Comparison of ENCODE assay signal across 8 mouse cellular contexts in the genomic region with DNA sequence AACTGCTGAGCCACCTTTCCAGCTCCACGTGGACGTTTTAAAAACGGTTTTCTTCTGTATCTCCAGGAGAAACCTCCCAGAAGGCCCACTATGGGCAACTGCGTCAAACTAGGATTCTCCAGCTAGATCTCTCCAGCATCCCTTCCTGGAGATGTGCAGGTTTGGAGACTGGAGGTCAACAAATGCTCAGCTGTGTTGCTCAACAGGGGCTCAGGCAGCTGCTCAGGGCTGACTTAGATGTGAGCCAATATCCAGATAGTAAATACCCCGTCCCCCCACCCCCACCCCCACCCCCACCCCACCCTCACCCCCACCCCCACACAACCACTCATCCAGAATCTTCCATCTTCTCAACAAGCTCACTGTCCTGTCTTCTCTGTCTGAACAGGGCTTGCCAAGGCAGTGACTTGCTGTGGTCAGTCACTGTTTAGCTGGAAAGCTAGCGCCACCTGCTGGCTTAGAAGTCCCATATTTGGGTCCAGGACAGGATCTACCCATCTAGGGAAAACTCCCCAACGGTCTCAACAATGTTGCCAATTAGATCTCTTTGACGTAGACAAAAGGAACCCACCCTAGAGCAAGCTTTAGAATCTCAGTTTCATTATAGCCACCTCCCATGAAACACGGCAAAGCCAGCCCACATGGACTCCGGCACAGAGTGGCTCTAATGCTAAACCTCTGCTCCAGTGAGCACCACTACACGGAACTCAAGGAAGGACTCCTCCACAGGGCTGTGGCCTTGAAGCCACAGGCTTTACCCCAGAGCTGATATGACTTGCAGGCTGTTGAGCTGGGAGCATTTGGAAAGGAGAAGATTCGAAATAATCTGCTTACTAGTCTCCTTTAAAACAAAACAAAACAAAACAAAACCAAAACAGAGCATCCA.
A peak's percentile ranks its signal among the peaks of the same experiment; 100 is the strongest.
DNase-seq lines count a peak whose midpoint lies in the region; ATAC-seq and TF ChIP-seq lines count a peak whose summit lies in the region.

No protein-coding gene starts in this region.

- TF ChIP-seq CTCF in intestine, postnatal 0 days (IDR thresholded peaks at IDR 0.05; ENCODE audit: low read depth): peak; percentile 94
- TF ChIP-seq CTCF in stomach, postnatal 0 days (IDR thresholded peaks at IDR 0.05; ENCODE audit: low read depth): peak; percentile 94

- no peak overlapping the region for H3K4me2 ChIP-seq in intestine, postnatal 0 days (replicated peaks; ENCODE audit: low read depth)
- H3K4me2 ChIP-seq in stomach, postnatal 0 days (replicated peaks; ENCODE audit: low read depth): no peak overlapping the region

- no peak overlapping the region for H3K9ac ChIP-seq in intestine, postnatal 0 days (ENCODE audit: low read depth, low read length)
- H3K9ac ChIP-seq in stomach, postnatal 0 days (ENCODE audit: low read length): no peak overlapping the region

- no peaks in the 10 kb centered on the region for H3K27me3 ChIP-seq in intestine, postnatal 0 days (replicated peaks; ENCODE audit: control insufficient read depth, insufficient read depth, low read length)
- no peaks in the 10 kb centered on the region for H3K27me3 ChIP-seq in stomach, postnatal 0 days (ENCODE audit: control insufficient read depth, insufficient read depth, low read length)

- H3K4me3 ChIP-seq in intestine, postnatal 0 days (ENCODE audit: low read depth, low read length): no peak overlapping the region
- no peak overlapping the region for H3K4me3 ChIP-seq in stomach, postnatal 0 days (ENCODE audit: low read depth, low read length)

- ATAC-seq in CD4-positive, CD25-positive, alpha-beta regulatory T cell, adult 4 months: no peak
- 0 out of 2 replicates have a peak, but pooled peaks have one; percentile 33 for ATAC-seq in intestine, postnatal 0 days
- peak; percentile 78 for ATAC-seq in stomach, postnatal 0 days (ENCODE audit: low FRiP score, low TSS enrichment)

- DNase-seq in CD4-positive, CD25-positive, alpha-beta regulatory T cell, adult 2 months (ENCODE audit: low read depth, low spot score): peak; percentile 75
- DNase-seq in embryo, embryonic 10 days (ENCODE audit: low spot score): peak; percentile 95
- DNase-seq in gastrocnemius, postnatal 25 days: peak; percentile 54
- peak; percentile 77 to 82 for DNase-seq in left cerebral cortex, postnatal 36 days (ENCODE audit: low spot score in 2 of 2)
- DNase-seq in natural killer cell, adult 2 months (ENCODE audit: low spot score in 2 of 2): peak; percentile 13 to 20
- DNase-seq in stomach, postnatal 0 days (ENCODE audit: low spot score): peak; percentile 79

- TF ChIP-seq EP300 in stomach, postnatal 0 days (optimal IDR thresholded peaks at IDR 0.05): no peak

- WGBS in intestine, postnatal 0 days: 53% methylated on average over 12 of the region's 12 CpGs
- 44% methylated on average over 12 of the region's 12 CpGs for WGBS in stomach, postnatal 0 days

- intact Hi-C loops in left cerebral cortex, postnatal 36 days (cut with DNase I): loop anchor here (2.0 to 10.0 kb wide), 4 partner anchors 443 to 841 kb away; no protein-coding TSS in a partner anchor

- no peaks in the 10 kb centered on the region for H3K9me3 ChIP-seq in intestine, postnatal 0 days (ENCODE audit: control insufficient read depth)
- H3K9me3 ChIP-seq in stomach, postnatal 0 days (ENCODE audit: control insufficient read depth, low read length): no peaks in the 10 kb centered on the region

- H3K4me1 ChIP-seq in intestine, postnatal 0 days (replicated peaks; ENCODE audit: control insufficient read depth, insufficient read depth, low read length): no peaks in the 10 kb centered on the region
- no peaks in the 10 kb centered on the region for H3K4me1 ChIP-seq in stomach, postnatal 0 days (replicated peaks; ENCODE audit: control insufficient read depth, insufficient read depth)

- H3K27ac ChIP-seq in intestine, postnatal 0 days (ENCODE audit: low read depth, low read length): no peak overlapping the region
- H3K27ac ChIP-seq in stomach, postnatal 0 days (replicated peaks): no peak overlapping the region

- no peaks in the 10 kb centered on the region for H3K36me3 ChIP-seq in intestine, postnatal 0 days (ENCODE audit: control insufficient read depth, insufficient read depth)
- no peaks in the 10 kb centered on the region for H3K36me3 ChIP-seq in stomach, postnatal 0 days (ENCODE audit: control insufficient read depth, insufficient read depth, low read length)

Comparison
In these comparisons a context has a peak if more than half of its experiments do, and no peak if none do; other contexts are left out.
1. DNase-seq: peak in every context shown above with its lines; median percentile 95 in embryo, embryonic 10 days; 80 in left cerebral cortex, postnatal 36 days; 79 in stomach, postnatal 0 days; 75 in CD4-positive, CD25-positive, alpha-beta regulatory T cell, adult 2 months; 54 in gastrocnemius, postnatal 25 days; 16 in natural killer cell, adult 2 months.